Mouse (Mus musculus) central nervous system, embryonic 18 days (tissue): Measurements from ENCODE around the gene Dmrt2. TPM values are rescaled to one million over a fixed set of nuclear protein-coding genes. Genes with fewer than 3 reads are reported as not detected.

Source experiments
- polyA plus RNA-seq: library from polyadenylated mRNA; depleted of rRNA; stranded (reverse); fragments of >200 nt; gene quantifications from 2 replicates; pipeline ENCODE4 v1.2.3, GENCODE M21; 2012; rRNA removed

The Dmrt2 gene
- 2.0 and 2.8 TPM in 2 replicates for polyA plus RNA-seq

GRCm38 (mm10) chr19:25672101-25672950 is at the start of gene Dmrt2:
Gene Dmrt2, plus strand, starts transcription at chr19:25672411.

Other genes with a start within 250 kb of the Dmrt2 start
- gene Dmrt1, start 166.8 kb upstream of the Dmrt2 start, polyA plus RNA-seq, result not detected in 2 replicates
- 0.63 and 0.78 TPM in 2 replicates for gene Dmrt3, start 62.1 kb upstream of the Dmrt2 start, polyA plus RNA-seq